Mouse (Mus musculus): ENCODE data around the gene Prune2.

Gene Prune2

DNA sequence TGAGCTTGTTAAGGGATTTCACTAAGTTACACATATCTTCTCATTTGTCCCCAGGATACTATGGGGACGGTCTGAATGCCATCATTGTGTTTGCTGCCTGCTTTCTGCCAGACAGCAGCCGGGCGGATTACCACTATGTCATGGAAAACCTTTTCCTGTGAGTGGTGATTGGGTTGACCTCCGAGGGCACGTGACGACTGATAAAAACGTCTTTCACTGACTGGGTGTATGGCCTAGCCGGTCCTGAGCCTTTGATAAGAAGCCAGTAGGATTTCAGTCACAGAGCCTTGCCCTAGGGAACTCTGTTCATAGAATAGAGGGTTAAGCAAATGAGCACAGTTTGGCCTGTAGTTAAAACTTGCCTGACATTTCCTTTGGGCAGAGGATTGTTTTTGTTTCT is 243.1 kb downstream of the Prune2 start:
- no peak for DNase-seq (ENCODE audit: low read depth)

DNA sequence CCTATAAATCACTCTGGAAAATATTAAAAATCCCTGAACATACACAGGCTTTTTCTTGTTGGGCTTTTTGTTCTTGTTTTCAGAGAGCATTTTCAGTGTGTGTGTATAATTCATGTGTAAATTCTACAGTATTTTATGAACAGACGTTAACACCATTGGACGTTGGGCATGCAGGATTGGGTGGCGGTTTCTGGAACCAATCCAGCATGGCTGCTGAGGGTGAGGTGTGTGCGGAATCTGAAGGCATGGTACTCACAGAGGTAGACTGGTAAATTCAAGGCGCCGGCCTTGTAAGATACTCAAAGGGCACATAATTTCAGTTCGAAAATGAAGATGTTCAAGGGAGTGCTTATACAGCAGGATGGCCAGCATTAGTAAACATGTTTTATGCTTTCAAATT is 251.2 kb downstream of the Prune2 start:
- DNase-seq (ENCODE audit: low read depth) = no peak

DNA sequence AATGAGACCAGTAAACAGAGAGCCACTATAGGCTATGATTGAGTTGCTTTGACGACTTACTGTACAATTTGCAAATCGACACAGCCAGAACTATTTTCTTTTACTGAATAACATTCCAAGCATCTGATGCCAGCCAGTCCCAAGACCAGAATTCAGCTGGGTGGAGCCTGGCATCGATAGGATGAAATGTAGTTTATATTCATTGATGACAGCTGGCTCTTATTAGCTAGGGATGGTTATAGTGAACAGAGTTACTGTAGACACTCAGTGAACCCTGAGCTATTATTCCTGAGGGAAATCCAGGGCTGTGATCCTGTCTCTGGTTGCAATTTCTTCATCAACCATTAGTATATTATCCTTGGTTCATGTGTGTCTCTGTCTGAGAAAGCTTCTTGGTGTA is 254.6 kb downstream of the Prune2 start:
- no peak for DNase-seq (ENCODE audit: low read depth)

DNA sequence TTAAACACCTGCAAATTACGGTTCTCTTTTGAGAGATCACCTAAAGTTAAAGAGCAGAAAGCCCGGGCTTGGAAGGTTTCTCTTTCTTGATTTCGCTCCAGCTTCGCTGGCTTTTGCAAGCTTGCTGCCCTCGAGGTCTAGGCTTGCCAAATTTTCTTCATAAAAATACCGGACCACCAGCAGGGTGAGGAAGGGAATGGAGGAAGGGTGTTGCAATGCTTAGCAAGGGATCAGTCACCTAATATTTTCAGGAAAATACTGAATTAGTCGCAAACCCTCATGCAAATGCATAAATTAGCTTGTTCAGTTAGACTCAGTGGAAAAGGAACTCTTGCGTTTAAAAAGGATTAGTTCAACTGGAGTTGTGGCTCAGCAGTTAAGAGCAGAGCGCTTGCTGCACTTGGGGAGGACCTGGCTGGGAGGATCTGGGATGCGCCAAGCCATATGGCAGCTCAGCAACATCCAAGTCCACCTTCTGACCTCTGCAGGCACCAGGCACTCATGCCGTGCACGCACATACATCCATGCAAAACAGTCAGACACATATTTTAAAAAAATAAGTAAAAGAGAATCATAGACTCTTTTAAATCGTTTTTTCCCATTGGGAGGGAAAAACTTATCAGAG is 259.1 kb downstream of the Prune2 start:
- no peak for DNase-seq (ENCODE audit: low read depth)

DNA sequence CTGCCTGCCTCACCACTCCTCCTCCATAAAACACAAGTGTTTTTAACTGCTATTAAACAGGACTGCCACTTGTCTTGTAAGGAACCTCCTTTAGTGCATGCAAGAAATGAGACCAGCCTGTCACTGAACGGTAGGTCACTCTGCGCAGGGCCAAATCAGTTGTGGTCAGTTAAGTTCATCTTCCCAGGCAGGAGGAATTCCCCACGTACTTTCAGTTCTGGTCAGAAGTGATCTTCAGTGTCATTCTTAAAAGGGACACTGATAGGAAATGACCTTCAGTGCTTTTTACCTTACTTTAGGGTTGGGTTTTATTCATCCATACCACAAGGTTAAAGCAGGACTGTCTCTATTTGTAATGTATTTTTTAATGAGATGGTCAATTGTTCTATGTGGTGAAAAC is 262.3 kb downstream of the Prune2 start:
- no peak for DNase-seq (ENCODE audit: low read depth)

DNA sequence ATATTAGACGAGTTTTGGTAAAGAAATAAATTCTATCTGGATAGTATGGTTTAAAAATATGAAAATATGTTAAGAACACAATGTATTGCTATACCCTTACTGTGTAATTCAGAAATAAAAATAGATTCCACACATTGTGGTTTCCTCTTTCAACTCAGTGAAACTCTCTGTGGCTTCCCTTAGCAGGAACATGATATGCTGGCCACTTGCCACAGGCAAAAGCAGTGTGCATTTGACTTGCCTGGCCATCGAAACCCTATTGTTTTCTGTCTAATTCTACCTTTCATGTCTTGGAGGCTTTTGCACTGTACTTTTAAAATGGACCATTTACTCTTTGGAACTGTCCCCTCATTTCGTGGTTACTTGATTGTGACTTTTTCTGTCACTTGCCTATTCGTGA is 267.9 kb downstream of the Prune2 start:
- DNase-seq (ENCODE audit: low read depth) = no peak

DNA sequence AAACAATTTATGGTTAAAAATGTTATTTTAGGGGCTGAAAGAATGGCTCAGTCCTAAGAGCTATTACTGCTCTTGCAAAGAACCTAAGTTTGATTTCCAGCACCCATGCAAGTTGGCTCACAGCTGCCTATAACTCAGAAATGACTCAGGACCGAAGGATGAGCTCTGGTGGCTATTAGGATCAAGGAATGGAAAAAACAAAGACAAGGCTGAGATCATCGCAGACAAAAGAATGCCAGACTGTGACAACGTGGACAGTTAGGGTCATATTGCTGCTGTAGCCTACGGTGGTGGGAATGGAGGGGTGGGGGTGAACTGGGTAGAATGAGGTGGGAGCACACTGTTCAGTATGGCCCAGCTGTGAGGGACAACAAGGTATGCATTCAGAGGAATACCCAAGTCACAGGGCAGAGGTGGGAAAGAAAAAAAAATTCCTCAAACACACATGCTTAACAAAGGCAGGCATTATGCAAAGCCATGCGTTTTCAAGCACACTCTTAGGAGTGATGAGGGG is 269.7 kb downstream of the Prune2 start:
- DNase-seq (ENCODE audit: low read depth) = no peak

DNA sequence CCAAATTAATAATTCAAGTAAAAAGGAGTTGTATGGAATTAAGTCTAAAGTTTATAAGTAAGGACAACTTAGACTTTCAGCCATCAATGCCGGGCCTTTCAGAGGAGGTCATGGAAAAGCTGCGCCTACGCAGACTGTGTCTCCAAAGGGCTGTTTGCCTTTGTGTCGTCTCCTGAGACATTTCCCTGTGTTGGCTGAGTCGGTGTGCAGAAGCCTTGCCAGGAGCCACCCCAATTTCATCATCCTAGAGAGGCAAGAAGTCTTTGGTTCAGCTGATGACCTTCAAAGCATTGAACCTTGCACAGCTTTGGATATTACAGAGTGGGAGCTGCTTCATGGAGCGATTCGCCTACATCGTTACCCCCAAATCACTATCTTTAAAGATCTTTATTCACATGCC is 270.2 kb downstream of the Prune2 start:
- no peak for DNase-seq (ENCODE audit: low read depth)

DNA sequence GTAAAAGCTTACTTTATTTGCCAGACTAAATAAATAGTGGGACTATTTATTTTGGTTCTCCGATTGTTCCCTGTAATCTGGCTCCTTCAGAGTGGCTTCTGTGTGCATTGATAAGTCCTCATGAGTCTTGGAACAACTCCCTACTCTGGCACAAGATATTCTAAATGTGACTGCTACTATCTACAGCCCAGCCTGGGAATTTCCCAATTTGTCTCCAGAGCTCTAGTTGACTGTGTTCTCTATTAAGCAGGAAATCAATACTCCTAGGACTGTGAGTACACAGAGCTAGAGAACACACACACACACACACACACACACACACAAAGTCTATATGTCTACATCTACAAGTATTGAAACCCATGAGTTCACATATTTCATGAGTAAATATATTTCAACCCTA is 274.1 kb downstream of the Prune2 start:
- no peak for DNase-seq (ENCODE audit: low read depth)

DNA sequence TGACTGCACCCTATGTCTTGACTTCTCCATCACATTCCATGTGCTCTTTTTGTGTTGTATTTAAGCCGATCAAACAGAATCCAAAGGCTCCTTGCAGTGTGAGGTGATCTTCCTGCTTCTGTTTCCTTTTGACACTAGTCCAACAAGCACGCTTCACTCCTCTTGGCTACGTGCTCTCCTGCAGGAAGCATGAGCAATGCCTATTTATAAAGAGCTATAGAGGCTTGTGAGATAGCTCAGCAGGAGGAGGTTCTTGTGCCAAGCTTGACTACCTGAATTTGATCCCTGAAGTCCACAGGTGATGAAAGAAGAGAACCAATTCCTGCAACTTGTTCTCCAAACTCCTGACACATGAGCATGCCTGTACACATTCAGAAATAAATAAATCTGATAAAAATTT is 282.6 kb downstream of the Prune2 start:
- DNase-seq (ENCODE audit: low read depth) = no peak

DNA sequence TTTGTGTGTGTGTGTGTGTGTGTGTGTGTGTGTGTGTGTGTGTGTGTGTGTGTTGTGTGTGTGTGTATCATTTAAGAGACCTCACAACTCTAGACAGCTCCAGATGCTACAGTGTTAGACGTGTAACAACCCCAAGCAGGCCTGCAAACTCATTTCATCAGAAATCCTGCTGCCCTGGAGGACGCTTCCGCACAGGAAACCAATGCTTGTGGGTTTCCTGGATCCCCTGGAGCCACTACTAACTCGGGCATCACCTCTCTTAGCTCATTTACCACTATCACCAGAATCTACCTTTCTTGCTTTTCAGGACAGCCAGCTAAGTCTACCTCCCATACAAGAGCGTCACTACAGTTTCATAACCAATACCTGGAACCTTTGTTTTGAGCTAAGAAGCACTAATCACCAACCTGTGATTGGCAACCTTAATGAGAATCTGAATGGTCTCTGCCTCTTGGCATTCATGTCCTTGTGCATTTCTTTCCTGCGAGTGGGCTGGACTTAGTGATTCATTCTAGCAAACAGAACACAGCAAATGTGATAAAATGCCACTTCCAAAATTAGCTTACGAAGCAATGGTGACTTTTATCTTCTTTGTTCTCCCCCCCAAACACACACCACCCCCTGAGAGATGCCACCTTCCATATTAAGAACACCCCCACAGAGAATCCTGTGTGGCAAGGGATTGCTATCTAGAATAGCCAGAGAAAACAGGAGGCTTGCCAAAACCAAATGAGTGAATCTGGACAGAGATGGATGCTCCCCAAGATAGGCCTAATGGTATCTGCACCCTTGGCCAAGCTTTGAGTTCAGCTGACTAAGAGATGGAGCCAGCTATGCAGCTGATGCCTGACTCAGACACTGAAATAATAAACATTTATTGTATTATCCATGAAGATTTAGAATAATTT is 284.5 kb downstream of the Prune2 start:
- DNase-seq (ENCODE audit: low read depth) = no peak

DNA sequence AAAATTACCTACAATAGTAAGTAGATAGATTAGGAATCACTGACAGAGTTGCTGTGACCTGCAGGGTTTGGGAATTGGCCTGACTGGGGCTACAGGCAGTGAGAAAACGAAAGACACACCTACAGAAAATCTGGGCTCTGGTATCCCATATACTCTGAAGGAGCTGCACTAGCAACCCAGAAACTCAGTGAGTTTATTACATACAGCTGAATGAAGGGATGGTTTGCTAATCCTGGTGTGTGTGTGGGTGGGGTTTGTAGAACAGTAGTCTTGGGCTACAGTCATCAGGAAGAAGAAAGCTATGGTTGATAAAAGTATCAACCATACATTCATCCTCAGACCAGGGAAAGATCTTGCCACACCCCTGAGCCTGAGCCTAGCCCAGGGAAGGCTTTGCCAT is 285.3 kb downstream of the Prune2 start:
- no peak for DNase-seq (ENCODE audit: low read depth)

DNA sequence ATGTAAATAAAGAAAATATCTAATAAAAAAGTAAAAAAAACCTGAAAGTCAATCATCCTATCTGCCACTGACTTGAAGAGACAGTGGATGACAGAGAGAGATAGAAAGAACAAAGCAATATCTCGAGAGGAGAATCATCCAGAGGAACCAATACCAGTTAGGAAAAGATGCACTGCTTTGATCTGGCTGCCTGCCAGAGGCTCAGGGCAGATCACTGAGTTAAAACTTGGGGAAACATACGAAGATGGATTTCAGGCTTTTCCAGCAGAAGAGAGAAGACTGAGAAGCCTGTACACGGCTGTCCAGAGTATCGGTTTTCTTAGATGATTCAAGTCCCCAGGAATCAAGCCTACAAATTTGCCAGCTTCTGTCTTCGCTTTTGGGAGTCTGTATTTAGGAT is 287.0 kb downstream of the Prune2 start:
- no peak for DNase-seq (ENCODE audit: low read depth)

DNA sequence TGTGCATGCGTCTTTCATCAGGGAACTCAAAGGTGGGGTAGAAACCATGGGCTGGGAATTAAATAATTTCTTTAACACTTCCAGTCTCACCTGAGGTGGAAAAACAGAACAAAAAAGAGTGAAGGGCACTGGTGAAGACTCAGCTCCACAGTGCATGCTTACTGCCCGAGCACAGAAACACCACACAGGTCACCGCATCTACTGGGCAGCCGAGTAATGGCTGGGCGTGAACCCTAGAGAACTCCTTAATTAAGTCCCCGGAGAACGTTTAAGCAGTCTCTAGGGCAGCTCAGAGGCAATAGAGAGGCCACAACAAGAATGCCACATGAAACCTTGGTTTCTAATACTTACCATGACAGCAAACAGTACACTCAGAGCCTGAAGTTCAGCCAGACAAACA is 288.6 kb downstream of the Prune2 start:
- DNase-seq (ENCODE audit: low read depth) = no peak

DNA sequence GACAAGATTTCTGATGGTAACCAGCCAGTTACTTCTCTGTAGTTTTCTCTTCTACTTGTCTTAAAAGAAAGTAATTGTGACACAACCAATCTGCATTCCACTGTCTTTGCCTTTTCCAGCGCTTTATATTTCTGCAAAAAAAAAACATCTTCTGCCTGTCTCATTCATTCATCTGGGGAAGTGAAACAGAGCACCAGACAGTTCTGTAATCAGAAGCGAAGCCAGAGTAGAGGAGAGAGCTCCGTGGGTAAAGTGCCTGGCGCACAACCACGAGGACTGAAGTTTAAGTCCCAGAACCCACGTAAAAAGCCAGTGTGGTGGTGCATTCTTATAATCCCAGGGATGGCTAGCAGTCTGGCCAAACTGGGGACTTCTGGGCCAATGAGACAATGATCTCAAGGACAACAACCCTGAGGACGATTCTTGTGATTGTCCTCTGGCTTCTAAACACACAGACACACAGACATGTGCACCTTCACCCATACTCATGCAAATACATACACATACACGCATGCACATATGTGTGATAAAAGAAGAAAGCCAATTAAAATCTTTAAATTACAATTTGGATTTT is 291.5 kb downstream of the Prune2 start:
- DNase-seq (ENCODE audit: low read depth) = no peak

DNA sequence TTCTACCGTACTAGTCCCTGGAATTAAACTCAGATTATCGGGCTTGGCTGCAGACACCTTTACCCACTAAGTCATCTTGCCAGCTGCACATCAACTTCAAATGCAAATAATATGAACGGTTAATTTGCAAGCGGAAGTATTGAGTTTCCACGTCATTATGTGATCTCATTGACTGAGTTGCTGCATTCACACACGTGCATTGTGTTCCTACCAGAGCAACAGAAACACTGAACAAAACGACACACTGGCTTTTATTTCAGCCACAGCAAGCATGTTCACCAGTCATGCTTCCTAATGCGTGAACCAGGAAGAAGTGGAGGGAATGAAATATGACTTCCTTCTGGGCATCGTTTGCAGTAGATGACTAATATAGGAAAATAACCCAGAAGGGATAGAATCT is 293.8 kb downstream of the Prune2 start:
- no peak for DNase-seq (ENCODE audit: low read depth)

DNA sequence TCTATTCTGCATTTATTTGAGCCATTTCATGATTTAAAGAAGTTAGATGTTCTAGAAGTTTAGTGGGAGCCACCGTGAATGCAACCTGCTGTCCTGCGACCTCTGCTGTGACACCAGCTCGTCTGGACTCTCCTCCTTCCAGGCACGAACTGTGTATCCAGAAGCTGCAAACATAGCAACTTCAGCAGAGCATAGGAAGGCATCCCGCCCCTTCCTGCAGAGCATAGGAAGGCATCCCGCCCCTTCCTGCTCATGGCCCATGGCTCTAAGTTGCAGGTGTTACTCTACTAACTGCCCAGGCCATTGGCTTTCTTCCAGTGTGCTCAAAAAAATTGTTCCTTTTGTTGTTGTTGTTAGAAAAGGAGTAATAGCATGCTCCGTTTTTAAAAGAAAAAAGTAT is 294.9 kb downstream of the Prune2 start:
- DNase-seq (ENCODE audit: low read depth) = no peak

DNA sequence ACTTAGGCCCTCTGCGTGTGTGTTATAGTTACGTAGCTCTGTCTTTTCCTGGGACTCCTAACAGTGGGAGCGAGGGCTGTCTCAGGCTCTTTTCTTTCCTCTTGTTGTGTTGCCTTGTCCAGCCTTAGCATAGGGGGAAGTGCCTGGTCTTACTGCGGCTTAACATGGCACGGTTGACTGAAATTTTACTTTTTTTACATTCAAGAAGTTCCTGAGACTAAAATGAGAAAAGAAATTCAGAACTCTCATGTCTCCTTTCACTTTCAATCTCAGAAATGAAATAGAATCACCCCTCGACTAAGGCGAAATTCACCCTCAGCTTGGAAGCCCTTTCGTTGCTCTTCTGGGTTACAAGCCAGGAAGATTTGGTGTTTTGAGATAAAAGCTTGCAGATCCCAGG is 295.5 kb downstream of the Prune2 start:
- no peak for DNase-seq (ENCODE audit: low read depth)

DNA sequence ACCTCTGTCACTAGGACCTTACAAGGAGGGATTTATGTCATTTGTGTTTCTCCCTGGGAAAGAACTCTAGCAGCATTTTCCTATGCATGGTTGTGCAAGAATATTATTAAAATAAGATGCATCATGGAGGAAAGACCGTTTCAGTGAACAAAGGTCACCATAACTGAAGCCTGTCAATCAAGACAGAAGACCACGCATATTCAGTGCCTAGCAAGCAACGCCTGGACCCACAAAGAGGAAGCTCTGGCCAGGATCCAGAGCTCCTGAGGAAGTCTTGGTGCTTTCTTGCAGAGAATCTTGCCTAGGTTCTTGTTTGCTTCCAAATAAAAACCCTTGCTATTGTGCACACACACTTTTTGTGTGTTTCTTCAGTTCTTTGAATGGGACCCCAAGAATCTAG is 296.9 kb downstream of the Prune2 start:
- DNase-seq (ENCODE audit: low read depth) = no peak

DNA sequence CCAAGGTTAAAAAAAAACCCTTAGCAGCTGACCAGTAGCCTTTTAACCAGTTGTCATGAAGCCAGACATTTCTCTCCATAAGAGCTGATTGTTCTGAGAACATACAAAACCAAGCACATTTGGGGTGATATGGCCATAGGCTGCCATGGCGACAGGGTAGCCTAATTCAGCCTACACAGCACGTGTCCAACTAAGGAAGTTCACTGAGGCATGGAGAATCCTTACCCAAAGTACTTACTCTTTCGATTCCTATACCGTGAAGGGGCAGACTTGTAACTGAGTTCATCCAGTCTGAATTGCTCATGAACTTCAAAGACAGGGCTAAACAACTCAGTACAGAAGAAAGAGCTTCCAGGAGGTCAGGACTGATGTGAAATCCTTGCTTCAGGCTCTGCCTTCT is 299.6 kb downstream of the Prune2 start:
- DNase-seq (ENCODE audit: low read depth) = no peak

DNA sequence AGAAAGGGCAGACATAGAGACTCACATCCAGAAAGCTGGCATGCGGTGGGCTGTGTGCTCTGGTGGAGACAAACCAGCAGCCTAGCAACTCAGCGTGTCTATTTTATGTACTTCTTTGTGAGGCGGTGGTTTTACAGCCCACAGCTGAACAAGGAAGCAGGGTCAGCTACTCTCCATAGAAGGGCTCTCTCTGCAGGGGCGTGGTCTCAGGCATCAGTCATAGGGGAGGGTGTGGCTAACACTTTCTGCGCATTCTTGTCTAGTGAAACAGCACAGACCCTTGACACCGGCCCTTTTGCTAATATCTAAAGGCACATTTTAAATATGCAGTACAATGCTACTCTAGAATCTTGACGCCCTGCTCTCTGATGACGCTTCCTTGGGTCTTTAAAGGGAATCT is 300.5 kb downstream of the Prune2 start:
- no peak for DNase-seq (ENCODE audit: low read depth)

DNA sequence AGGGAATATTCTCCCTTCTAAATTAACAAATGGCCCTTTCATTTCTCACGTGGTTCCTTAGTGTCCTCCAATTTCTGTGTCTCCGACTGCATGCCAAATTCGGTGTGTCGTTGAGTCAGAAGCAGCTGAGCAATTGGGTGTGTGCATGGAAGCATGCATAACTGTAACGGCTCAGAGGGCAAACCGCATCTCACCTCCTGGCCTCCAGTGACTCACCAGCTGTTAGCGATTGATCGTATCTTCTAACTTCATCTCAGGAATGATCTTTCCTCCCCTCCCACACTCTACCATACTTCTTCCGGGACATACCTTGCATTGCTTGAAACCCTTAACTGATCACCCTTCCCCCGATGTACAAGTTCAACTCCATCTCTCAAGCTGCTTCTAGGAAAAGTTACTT is 300.9 kb downstream of the Prune2 start:
- no peak for DNase-seq (ENCODE audit: low read depth)

DNA sequence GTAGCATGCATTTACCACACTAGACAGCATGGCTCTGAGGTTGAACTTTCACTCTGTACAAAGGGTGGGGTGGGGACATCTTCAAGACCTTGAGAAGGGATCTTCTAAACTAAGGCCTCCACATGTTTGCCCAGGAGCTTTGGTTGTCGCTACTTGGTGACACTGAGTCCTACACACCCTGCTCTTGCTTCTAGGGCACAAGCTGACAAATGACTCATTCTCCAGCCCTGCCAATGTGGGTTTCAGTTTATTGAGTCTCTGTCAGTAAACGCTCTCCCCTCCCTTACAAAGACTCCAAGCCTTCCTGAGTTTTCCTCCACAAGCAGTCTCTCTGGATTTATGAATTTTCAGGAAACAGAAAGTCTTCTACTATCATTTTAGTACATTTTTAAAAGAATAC is 307.3 kb downstream of the Prune2 start:
- DNase-seq (ENCODE audit: low read depth) = no peak

All from naive thymus-derived CD4-positive, alpha-beta T cell, adult 2 months (primary cell).